Mouse (Mus musculus): ENCODE results near the gene Hist1h4c. TPM values are rescaled to one million over a fixed set of nuclear protein-coding genes. Genes with fewer than 3 reads are reported as not detected.

Gene Hist1h4c
- polyA plus RNA-seq, 1 experiment from 2014 or later: 9.0 TPM

GRCm38 (mm10) chr13:23717176-23717575 is 18.9 kb upstream of the Hist1h4c start:
- no peaks in the 10 kb centered on the region for H3K9me3 ChIP-seq (ENCODE audit: control insufficient read depth, low read length)
- no peak overlapping the region for H3K9ac ChIP-seq (ENCODE audit: low read depth, low read length)
- WGBS: 58% methylated on average over 11 of the region's 11 CpGs

GRCm38 (mm10) chr13:23716261-23717042 is 18.2 kb upstream of the Hist1h4c start:
- ATAC-seq (ENCODE audit: low FRiP score, low TSS enrichment): no peak
- WGBS: 91% methylated on average over 5 of the region's 5 CpGs
- no peaks in the 10 kb centered on the region for H3K36me3 ChIP-seq (ENCODE audit: control insufficient read depth, insufficient read depth, low read length)
- no peak overlapping the region for H3K4me2 ChIP-seq (replicated peaks; ENCODE audit: low read depth, low read length)
- no peaks in the 10 kb centered on the region for H3K9me3 ChIP-seq (ENCODE audit: control insufficient read depth, low read length)
- H3K4me1 ChIP-seq (ENCODE audit: control insufficient read depth, insufficient read depth, low read length): no peaks in the 10 kb centered on the region
- no peak overlapping the region for H3K9ac ChIP-seq (ENCODE audit: low read depth, low read length)
- no peak overlapping the region for H3K4me3 ChIP-seq (ENCODE audit: low read length)
- H3K27me3 ChIP-seq (ENCODE audit: control insufficient read depth, insufficient read depth, low read length): no peaks in the 10 kb centered on the region
- no peak overlapping the region for H3K27ac ChIP-seq (ENCODE audit: low read depth, low read length)

More at GRCm38 (mm10) chr13:23717176-23717575, 18.9 kb upstream of the Hist1h4c start:
- no peak for ATAC-seq (ENCODE audit: low FRiP score, low TSS enrichment)
- H3K4me1 ChIP-seq (ENCODE audit: control insufficient read depth, insufficient read depth, low read length): no peaks in the 10 kb centered on the region
- no peaks in the 10 kb centered on the region for H3K36me3 ChIP-seq (ENCODE audit: control insufficient read depth, insufficient read depth, low read length)
- H3K27me3 ChIP-seq (ENCODE audit: control insufficient read depth, insufficient read depth, low read length): no peaks in the 10 kb centered on the region
- H3K4me3 ChIP-seq (ENCODE audit: low read length): no peak overlapping the region
- H3K4me2 ChIP-seq (replicated peaks; ENCODE audit: low read depth, low read length): no peak overlapping the region
- no peak overlapping the region for H3K27ac ChIP-seq (ENCODE audit: low read depth, low read length)

DNA sequence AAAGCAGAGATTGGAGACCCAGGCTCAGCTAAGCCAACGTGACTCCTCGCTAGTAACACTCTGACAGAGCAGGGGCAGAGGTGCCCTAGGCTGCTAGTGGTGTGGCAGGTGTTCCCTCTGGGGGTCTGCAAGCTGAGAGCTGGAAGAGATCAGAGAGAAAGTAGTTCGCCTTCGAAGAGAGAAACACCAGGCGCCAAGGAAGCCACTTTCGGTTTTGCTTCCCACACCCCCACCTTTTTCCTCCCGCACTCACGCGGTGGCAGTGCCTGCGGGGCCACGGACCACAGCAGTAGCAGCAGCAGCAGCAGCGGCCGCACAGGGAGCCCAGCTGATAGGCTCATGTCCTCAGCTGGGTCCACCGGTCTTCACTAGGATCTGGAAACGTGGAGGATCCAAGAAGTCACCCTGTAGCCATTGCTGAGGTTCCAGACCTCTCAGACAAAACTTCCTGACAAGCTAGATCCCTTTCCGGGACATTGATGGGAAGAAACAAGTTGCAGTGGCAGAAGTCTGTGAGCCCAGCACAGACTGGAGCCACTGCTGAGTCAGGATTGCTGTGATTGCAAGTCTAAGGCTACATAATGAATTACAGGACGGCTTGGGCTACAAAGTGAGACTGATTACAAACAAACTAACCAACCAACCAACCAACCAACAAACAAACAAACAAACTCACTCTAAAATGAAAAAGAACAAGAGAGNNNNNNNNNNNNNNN is 12.3 kb upstream of the Hist1h4c start, which contains the start of gene Hfe:
TSS of gene Hfe (minus strand) at position 481 of the 716 bp plus-strand sequence.
- Histone ChIP-seq H3K4me3 (ENCODE audit: low read length) (peak within 1 kb of the TSS; percentile 36), H3K27ac (ENCODE audit: low read depth, low read length) (no peak within 1 kb of the TSS), H3K9ac (ENCODE audit: low read depth, low read length) (peak within 1 kb of the TSS; percentile 63), H3K4me1 (ENCODE audit: control insufficient read depth, insufficient read depth, low read length) (no peaks in the 10 kb centered on the region), H3K4me2 (replicated peaks; ENCODE audit: low read depth, low read length) (peak within 1 kb of the TSS; percentile 64), H3K27me3 (ENCODE audit: control insufficient read depth, insufficient read depth, low read length) (no peaks in the 10 kb centered on the region), H3K9me3 (ENCODE audit: control insufficient read depth, low read length) (no peaks in the 10 kb centered on the region), H3K36me3 (ENCODE audit: control insufficient read depth, insufficient read depth, low read length) (no peaks in the 10 kb centered on the region)
- WGBS: 3% methylated on average over 17 of the region's 17 CpGs
- peak; percentile 71; the same call in 1 of the 2 replicates for ATAC-seq (ENCODE audit: low FRiP score, low TSS enrichment)

GRCm38 (mm10) chr13:23709714-23710373 is 11.6 kb upstream of the Hist1h4c start:
- ATAC-seq (ENCODE audit: low FRiP score, low TSS enrichment): peak; percentile 38
- H3K27ac ChIP-seq (ENCODE audit: low read depth, low read length): no peak overlapping the region
- WGBS: 22% methylated on average over 15 of the region's 15 CpGs

GRCm38 (mm10) chr13:23708654-23709053 is 10.4 kb upstream of the Hist1h4c start:
- Histone ChIP-seq H3K36me3 (ENCODE audit: control insufficient read depth, insufficient read depth, low read length) (no peaks in the 10 kb centered on the region), H3K4me1 (ENCODE audit: control insufficient read depth, insufficient read depth, low read length) (no peaks in the 10 kb centered on the region), H3K27me3 (ENCODE audit: control insufficient read depth, insufficient read depth, low read length) (no peaks in the 10 kb centered on the region), H3K4me3 (ENCODE audit: low read length) (no peak overlapping the region), H3K9ac (ENCODE audit: low read depth, low read length) (no peak overlapping the region), H3K9me3 (ENCODE audit: control insufficient read depth, low read length) (no peaks in the 10 kb centered on the region), H3K27ac (ENCODE audit: low read depth, low read length) (no peak overlapping the region), H3K4me2 (replicated peaks; ENCODE audit: low read depth, low read length) (no peak overlapping the region)
- ATAC-seq (ENCODE audit: low FRiP score, low TSS enrichment): no peak
- WGBS: 74% methylated on average over 4 of the region's 4 CpGs

More at GRCm38 (mm10) chr13:23709714-23710373, 11.6 kb upstream of the Hist1h4c start:
- H3K4me1 ChIP-seq (ENCODE audit: control insufficient read depth, insufficient read depth, low read length): no peaks in the 10 kb centered on the region
- H3K36me3 ChIP-seq (ENCODE audit: control insufficient read depth, insufficient read depth, low read length): no peaks in the 10 kb centered on the region
- H3K9ac ChIP-seq (ENCODE audit: low read depth, low read length): peak overlapping the region; percentile 63; the same call in 1 of the 2 replicates
- no peaks in the 10 kb centered on the region for H3K9me3 ChIP-seq (ENCODE audit: control insufficient read depth, low read length)
- no peaks in the 10 kb centered on the region for H3K27me3 ChIP-seq (ENCODE audit: control insufficient read depth, insufficient read depth, low read length)
- peak overlapping the region; percentile 64 for H3K4me2 ChIP-seq (replicated peaks; ENCODE audit: low read depth, low read length)
- H3K4me3 ChIP-seq (ENCODE audit: low read length): peak overlapping the region; percentile 36

- H3K4me3 ChIP-seq (ENCODE audit: low read length): no peak overlapping the region
- 84% methylated on average over 4 of the region's 4 CpGs for WGBS
- no peak overlapping the region for H3K9ac ChIP-seq (ENCODE audit: low read depth, low read length)
- no peak for ATAC-seq (ENCODE audit: low FRiP score, low TSS enrichment)
- H3K36me3 ChIP-seq (ENCODE audit: control insufficient read depth, insufficient read depth, low read length): no peaks in the 10 kb centered on the region
- no peaks in the 10 kb centered on the region for H3K27me3 ChIP-seq (ENCODE audit: control insufficient read depth, insufficient read depth, low read length)
- H3K4me2 ChIP-seq (replicated peaks; ENCODE audit: low read depth, low read length): no peak overlapping the region
- H3K27ac ChIP-seq (ENCODE audit: low read depth, low read length): no peak overlapping the region
- H3K9me3 ChIP-seq (ENCODE audit: control insufficient read depth, low read length): no peaks in the 10 kb centered on the region
- no peaks in the 10 kb centered on the region for H3K4me1 ChIP-seq (ENCODE audit: control insufficient read depth, insufficient read depth, low read length)
Measured at GRCm38 (mm10) chr13:23708041-23708440, 9.8 kb upstream of the Hist1h4c start.

GRCm38 (mm10) chr13:23706771-23707170 is 8.5 kb upstream of the Hist1h4c start:
- WGBS: 94% methylated on average over 12 of the region's 12 CpGs

DNA sequence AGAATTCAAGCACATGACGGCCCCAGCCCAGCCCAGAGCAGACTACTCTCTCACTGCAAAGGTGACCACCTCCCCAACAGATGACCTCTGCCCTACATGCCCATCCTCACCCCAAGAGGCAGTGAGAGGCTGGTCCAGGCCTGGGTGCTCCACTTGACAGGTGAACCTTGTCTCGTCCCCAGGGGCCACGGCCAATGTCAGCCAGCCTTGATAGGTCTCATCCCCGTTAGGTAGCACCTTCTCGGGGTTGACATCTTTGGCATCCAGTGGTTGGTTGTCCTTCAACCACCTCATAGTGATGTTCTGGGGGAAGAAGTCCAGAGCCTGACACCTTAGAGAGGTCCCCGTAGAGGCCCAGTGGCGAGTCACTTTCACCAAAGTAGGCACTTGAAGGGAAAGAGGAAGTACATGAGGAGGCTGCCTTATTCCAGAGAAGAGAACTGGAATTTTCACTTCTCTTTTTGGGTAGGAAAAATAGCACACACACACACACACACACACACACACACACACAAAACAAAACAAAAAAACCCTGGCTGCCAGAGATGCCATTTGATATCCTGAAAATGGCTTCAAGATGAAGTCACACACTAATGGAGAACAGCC is 7.6 kb upstream of the Hist1h4c start:
- Histone ChIP-seq H3K4me1 (ENCODE audit: control insufficient read depth, insufficient read depth, low read length) (no peaks in the 10 kb centered on the region), H3K27me3 (ENCODE audit: control insufficient read depth, insufficient read depth, low read length) (no peaks in the 10 kb centered on the region), H3K27ac (ENCODE audit: low read depth, low read length) (no peak overlapping the region), H3K4me2 (replicated peaks; ENCODE audit: low read depth, low read length) (no peak overlapping the region), H3K36me3 (ENCODE audit: control insufficient read depth, insufficient read depth, low read length) (no peaks in the 10 kb centered on the region), H3K9ac (ENCODE audit: low read depth, low read length) (no peak overlapping the region), H3K4me3 (ENCODE audit: low read length) (no peak overlapping the region), H3K9me3 (ENCODE audit: control insufficient read depth, low read length) (no peaks in the 10 kb centered on the region)
- WGBS: 94% methylated on average over 7 of the region's 7 CpGs
- ATAC-seq (ENCODE audit: low FRiP score, low TSS enrichment): no peak

More at GRCm38 (mm10) chr13:23706771-23707170, 8.5 kb upstream of the Hist1h4c start:
- no peak overlapping the region for H3K27ac ChIP-seq (ENCODE audit: low read depth, low read length)
- H3K9me3 ChIP-seq (ENCODE audit: control insufficient read depth, low read length): no peaks in the 10 kb centered on the region
- ATAC-seq (ENCODE audit: low FRiP score, low TSS enrichment): no peak
- no peaks in the 10 kb centered on the region for H3K4me1 ChIP-seq (ENCODE audit: control insufficient read depth, insufficient read depth, low read length)
- no peak overlapping the region for H3K4me2 ChIP-seq (replicated peaks; ENCODE audit: low read depth, low read length)
- H3K27me3 ChIP-seq (ENCODE audit: control insufficient read depth, insufficient read depth, low read length): no peaks in the 10 kb centered on the region
- H3K4me3 ChIP-seq (ENCODE audit: low read length): no peak overlapping the region
- no peaks in the 10 kb centered on the region for H3K36me3 ChIP-seq (ENCODE audit: control insufficient read depth, insufficient read depth, low read length)
- no peak overlapping the region for H3K9ac ChIP-seq (ENCODE audit: low read depth, low read length)
